Mouse (Mus musculus): ENCODE data around the gene Mrpl36. TPM values are rescaled to one million over a fixed set of nuclear protein-coding genes. Genes with fewer than 3 reads are reported as not detected.

Mrpl36 gene
- 152 and 174 TPM in 2 replicates for polyA plus RNA-seq (2015; fragmentation: Nextera tagmentation; extraction: Ambion mirVana)

DNA sequence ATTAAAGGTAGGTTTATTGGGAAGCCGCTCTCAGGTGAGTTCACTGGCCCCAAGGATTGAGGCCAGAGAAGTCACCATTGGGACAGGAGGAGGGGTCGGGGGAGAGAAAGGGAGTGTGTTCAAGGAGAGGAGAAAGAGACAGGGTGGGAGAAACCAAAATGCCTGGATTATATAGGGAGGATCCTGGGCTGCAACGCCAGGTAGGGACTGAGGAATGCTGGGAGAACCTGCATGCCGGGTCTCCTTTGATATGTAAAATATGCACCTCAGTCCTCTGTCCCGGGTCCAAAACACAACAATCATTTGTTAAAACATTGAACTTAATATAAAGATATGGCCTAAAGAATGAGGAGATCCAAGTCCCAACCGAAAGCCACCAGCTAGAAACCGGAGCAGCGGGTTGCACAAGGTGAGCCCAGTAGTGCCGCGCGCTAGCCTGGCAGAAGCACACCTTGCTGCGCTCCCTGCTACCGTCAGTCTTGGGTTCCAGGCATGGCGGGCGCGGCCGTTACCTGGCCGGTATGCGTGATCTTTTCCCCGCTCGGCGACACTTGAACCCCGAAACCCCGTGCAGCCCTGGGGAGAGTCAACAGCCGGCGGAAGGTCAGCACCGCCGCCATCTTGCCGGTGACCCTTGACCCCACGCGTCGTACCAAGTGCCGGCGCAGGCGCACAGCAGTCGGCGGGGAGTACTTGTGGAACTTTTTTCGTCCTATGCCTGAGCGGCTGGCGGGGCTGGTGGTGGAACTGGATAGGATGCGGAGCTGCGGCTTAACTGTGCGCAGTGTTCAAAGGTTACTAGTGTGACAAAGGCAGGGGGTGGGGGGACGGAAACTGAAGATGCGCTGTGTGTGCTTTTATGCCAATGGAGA, at the start of gene Mrpl36, which contains the start of gene Ndufs6:
TSS of gene Mrpl36 (plus strand) at position 687 of the 872 bp plus-strand sequence.
TSS of gene Ndufs6 (minus strand) at position 716 of the 872 bp plus-strand sequence.
- Histone ChIP-seq H3K36me3 (peaks cover 44% of the 10 kb centered on the region), H3K4me2 (peak within 1 kb of the TSS; percentile 89), H3K9ac (peak within 1 kb of the TSS; percentile 90), H3K4me3 (peak within 1 kb of the TSS; percentile 74), H3K27ac (replicated peaks) (peak within 1 kb of the TSS; percentile 78), H3K4me1 (peaks cover 72% of the 10 kb centered on the region), H3K27me3 (replicated peaks) (no peaks in the 10 kb centered on the region), H3K9me3 (no peaks in the 10 kb centered on the region)
- WGBS, result 1% methylated on average over 45 of the region's 45 CpGs
- peak; percentile 70; the same call in 1 of the 2 replicates for ATAC-seq (ENCODE audit: extremely low read depth, insufficient number of reproducible peaks, low FRiP score, low TSS enrichment)

DNA sequence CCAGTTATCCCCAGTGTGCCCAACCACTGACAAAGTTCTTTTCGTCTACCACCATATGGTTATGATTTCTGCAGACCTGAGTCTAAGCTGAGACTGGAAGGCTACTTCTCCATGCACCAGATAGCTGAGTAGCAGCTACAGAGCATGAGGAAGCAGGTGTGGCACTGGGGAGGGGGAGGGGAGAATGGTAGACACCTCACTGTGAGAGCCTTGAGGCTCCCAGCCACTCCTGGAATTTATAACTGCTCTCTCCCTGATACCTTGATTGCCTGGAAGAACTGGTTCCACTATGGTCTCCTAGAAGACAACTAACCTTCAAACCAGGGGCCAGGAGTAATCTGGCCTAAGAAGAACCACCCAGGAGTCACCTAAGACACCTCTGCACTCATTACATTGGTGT, 49.1 kb upstream of the Mrpl36 start:
- Histone ChIP-seq H3K27ac (replicated peaks) (no peak overlapping the region), H3K4me3 (no peak overlapping the region), H3K9ac (no peak overlapping the region), H3K36me3 (no peaks in the 10 kb centered on the region), H3K4me1 (peaks cover 74% of the 10 kb centered on the region), H3K4me2 (no peak overlapping the region), H3K9me3 (no peaks in the 10 kb centered on the region), H3K27me3 (replicated peaks) (peaks cover 11% of the 10 kb centered on the region)
- WGBS, result 86% methylated on average over 1 of the region's 1 CpGs
- no peak for ATAC-seq (ENCODE audit: extremely low read depth, insufficient number of reproducible peaks, low FRiP score, low TSS enrichment)

DNA sequence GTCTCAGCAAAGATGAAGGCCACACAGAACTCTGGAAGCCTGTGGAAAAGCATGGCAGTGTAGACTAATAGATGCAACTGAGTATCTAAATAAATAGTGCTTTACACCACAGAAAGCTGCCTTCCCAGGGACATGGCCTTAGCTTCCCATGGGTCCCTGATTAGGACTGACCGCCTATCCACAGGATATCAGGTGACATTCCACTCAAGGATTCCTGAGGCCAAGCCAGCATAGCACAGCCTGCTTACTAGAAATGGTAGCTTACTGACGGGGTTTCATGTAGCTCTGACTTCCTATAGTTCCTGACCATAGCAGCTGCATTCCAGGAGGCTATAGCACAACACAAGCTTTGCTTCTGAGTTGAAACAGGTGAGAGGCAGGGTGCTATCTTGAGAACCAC, 45.9 kb upstream of the Mrpl36 start:
- no peaks in the 10 kb centered on the region for H3K36me3 ChIP-seq
- H3K27me3 ChIP-seq (replicated peaks), result no peaks in the 10 kb centered on the region
- peak overlapping the region; percentile 48 for H3K27ac ChIP-seq (replicated peaks)
- ATAC-seq (ENCODE audit: extremely low read depth, insufficient number of reproducible peaks, low FRiP score, low TSS enrichment), result no peak
- H3K9ac ChIP-seq, result no peak overlapping the region
- peaks cover 45% of the 10 kb centered on the region for H3K4me1 ChIP-seq
- no peaks in the 10 kb centered on the region for H3K9me3 ChIP-seq
- WGBS, result 31% methylated on average over 2 of the region's 2 CpGs
- H3K4me2 ChIP-seq, result no peak overlapping the region
- no peak overlapping the region for H3K4me3 ChIP-seq

DNA sequence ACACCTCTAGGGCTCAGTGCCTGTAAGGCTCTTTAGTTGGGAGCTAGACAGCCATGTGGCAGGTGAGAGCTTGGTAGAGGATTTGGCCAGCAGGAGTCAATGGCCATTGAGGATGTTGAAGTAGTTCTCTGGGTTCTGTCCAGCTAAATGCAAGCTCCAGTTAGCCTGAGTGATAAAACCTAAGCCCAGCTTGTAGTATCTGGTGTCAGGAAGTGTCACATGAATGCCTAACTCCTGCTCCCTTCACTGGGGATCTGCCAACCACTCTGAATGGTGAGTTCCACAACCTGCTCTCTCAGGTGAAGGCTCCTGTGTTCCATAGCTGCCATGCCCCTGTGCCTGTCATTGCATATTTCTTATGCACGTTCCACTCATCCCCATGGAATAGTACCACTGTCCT, 44.8 kb upstream of the Mrpl36 start:
- H3K4me2 ChIP-seq, result no peak overlapping the region
- no peak overlapping the region for H3K4me3 ChIP-seq
- 68% methylated on average over 1 of the region's 1 CpGs for WGBS
- ATAC-seq (ENCODE audit: extremely low read depth, insufficient number of reproducible peaks, low FRiP score, low TSS enrichment), result no peak
- H3K4me1 ChIP-seq, result peaks cover 45% of the 10 kb centered on the region
- H3K9me3 ChIP-seq, result no peaks in the 10 kb centered on the region
- no peaks in the 10 kb centered on the region for H3K36me3 ChIP-seq
- no peak overlapping the region for H3K27ac ChIP-seq (replicated peaks)
- no peaks in the 10 kb centered on the region for H3K27me3 ChIP-seq (replicated peaks)
- no peak overlapping the region for H3K9ac ChIP-seq

DNA sequence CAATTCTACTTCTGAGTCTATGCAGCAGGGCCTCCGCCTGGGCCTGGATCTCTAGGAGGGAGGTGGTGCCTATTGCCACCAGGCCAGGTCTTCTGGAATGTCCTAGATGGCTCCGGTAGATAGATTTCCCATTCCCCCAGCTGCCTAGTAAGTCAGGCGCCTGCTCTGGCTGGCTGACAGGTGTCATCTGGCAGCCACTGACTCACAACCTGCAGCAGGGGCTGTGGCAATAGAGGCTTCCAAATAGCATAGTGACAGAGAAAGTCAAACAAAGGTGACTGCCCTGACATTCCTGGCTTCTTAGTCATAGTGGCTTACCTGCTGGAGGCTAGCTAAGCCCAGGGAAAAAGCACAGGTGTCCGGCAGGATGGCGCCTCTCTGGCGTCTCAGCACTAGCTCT, 38.1 kb upstream of the Mrpl36 start:
- Histone ChIP-seq H3K9me3 (0 out of 2 replicates have a peak, but pooled peaks cover 6% of the 10 kb centered on the region), H3K4me3 (no peak overlapping the region), H3K36me3 (no peaks in the 10 kb centered on the region), H3K4me1 (peaks cover 39% of the 10 kb centered on the region), H3K27me3 (replicated peaks) (no peaks in the 10 kb centered on the region), H3K9ac (peak overlapping the region; percentile 59; the same call in 1 of the 2 replicates), H3K4me2 (no peak overlapping the region), H3K27ac (replicated peaks) (peak overlapping the region; percentile 83)
- 70% methylated on average over 6 of the region's 6 CpGs for WGBS
- ATAC-seq (ENCODE audit: extremely low read depth, insufficient number of reproducible peaks, low FRiP score, low TSS enrichment), result no peak

DNA sequence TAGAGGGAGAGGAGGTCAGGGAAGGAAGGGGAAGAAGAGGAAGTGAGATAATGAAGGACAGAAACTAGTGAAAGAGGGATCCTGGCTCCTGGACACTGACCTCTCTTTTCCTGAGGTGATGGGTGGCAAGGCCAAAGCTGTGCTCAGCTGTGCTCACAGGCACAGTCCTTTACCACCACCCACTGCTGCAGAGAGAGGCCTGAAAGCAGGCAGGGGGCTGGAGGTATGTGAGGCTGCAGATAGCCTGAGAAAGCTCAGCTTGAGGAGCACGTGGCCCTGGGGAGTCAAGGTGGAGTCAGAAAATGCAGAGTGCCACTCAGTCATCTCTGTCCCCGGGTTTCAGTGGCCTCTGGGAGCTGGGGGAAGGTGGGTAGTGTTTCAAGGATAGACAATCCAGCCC, 37.2 kb upstream of the Mrpl36 start:
- no peaks in the 10 kb centered on the region for H3K36me3 ChIP-seq
- peaks cover 39% of the 10 kb centered on the region for H3K4me1 ChIP-seq
- H3K4me2 ChIP-seq, result no peak overlapping the region
- no peak; the same call in 1 of the 2 replicates for ATAC-seq (ENCODE audit: extremely low read depth, insufficient number of reproducible peaks, low FRiP score, low TSS enrichment)
- H3K9me3 ChIP-seq, result 0 out of 2 replicates have a peak, but pooled peaks cover 6% of the 10 kb centered on the region
- H3K9ac ChIP-seq, result peak overlapping the region; percentile 42; the same call in 1 of the 2 replicates
- H3K27ac ChIP-seq (replicated peaks), result peak overlapping the region; percentile 83
- 13% methylated on average over 2 of the region's 2 CpGs for WGBS
- no peaks in the 10 kb centered on the region for H3K27me3 ChIP-seq (replicated peaks)
- no peak overlapping the region for H3K4me3 ChIP-seq

DNA sequence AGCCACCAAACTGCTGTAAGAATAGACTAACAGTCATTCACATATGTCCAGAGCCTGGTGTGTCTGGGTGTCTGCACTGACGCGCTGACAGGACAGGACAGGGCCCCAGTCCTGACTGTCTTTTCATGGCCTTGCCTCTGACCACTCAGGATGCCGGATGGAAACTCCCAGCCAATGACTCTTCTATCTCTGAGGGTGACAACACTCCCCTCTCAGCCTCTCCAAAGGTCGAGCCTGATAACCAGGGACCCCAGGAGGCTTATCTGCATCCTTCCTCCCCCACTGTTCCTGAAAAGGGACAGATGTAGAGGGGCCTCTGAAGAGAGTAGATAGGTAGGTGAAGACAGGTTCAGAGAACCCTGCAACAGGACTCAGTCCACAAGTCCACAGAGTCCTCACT, 29.6 kb upstream of the Mrpl36 start:
- H3K9ac ChIP-seq, result no peak overlapping the region
- ATAC-seq (ENCODE audit: extremely low read depth, insufficient number of reproducible peaks, low FRiP score, low TSS enrichment), result peak; percentile 86
- peaks cover 46% of the 10 kb centered on the region for H3K4me1 ChIP-seq
- no peaks in the 10 kb centered on the region for H3K36me3 ChIP-seq
- H3K4me2 ChIP-seq, result no peak overlapping the region; the same call in 1 of the 2 replicates
- 8% methylated on average over 4 of the region's 4 CpGs for WGBS
- H3K4me3 ChIP-seq, result no peak overlapping the region
- H3K27ac ChIP-seq (replicated peaks), result peak overlapping the region; percentile 89
- peaks cover 10% of the 10 kb centered on the region; the same call in 1 of the 2 replicates for H3K27me3 ChIP-seq (replicated peaks)
- 0 out of 2 replicates have a peak, but pooled peaks cover 6% of the 10 kb centered on the region for H3K9me3 ChIP-seq

DNA sequence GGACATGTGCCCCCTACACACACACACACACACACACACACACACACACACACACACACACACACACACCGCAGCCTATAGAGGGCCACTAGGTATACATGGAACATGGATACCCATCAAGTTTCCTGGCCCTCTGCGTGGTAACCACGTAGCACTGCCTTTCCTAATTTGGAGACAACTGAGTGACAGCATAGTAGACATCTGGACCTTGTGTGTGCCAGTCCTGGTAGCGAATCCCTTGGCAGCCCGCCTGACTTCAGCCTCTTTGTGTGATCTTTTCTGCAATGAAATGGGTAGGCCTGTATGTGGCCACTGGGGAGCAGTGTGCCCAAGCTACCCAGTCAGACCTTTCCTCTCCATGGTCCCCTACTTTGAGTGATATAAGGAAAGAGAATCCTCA, 29.0 kb upstream of the Mrpl36 start:
- Histone ChIP-seq H3K27ac (replicated peaks) (peak overlapping the region; percentile 89), H3K4me3 (no peak overlapping the region), H3K9ac (peak overlapping the region; percentile 41; the same call in 1 of the 2 replicates), H3K4me2 (no peak overlapping the region), H3K27me3 (replicated peaks) (peaks cover 10% of the 10 kb centered on the region; the same call in 1 of the 2 replicates), H3K4me1 (peaks cover 52% of the 10 kb centered on the region), H3K36me3 (no peaks in the 10 kb centered on the region), H3K9me3 (0 out of 2 replicates have a peak, but pooled peaks cover 6% of the 10 kb centered on the region)
- 61% methylated on average over 5 of the region's 5 CpGs for WGBS
- no peak for ATAC-seq (ENCODE audit: extremely low read depth, insufficient number of reproducible peaks, low FRiP score, low TSS enrichment)

DNA sequence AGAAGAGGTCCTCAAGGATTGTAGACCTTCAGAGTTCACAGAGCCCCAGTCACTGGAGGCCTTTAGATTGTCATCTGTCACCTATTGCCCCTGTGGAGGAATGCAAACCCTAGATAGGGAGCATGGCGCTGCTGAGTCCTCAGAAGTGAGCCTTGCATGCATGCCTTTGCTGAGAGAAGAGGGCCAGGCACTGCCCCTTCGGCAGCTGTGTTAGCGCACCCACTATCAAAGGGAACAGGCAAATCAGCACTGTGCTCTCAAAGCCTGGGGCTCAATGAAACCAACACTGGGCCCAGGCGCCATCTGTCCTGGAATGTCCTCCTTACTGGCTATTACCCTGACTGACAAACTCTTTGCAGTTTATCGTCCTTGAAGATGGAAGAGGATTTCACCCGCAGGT, 23.6 kb upstream of the Mrpl36 start:
- WGBS, result 33% methylated on average over 6 of the region's 6 CpGs
- H3K4me1 ChIP-seq, result peaks cover 57% of the 10 kb centered on the region

DNA sequence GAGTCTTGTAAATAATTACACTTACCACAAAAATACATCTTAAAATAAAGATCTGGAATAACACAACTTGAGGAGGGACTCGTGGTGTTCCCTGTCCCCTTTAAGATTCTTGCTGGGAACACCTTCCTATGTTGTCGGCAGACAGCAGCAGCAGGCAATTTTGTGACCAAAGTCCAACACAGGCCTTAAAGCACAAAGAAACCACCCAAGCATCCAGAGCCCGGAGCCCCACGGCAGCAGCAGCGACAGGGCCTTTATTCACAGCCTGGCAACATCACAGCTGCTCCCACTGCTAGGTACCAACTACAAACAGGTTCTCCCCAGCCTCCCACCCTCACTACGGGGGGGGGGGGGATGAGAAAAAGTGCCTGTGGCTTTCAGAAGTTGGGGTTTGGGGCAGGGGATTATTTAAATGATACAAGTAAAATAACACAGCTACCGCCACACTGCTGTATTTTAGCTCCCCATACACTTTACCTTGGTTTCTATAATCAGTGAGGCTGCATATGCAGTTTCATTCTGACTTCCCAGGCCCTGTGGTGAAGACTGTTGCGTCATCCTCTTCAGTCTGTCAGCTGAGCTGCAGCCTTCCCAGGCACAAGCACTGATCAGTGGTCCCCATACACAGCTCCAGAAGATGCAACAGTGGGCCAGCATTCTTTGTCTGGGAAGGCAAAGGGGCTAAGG, 22.8 kb upstream of the Mrpl36 start:
- Histone ChIP-seq H3K4me2 (no peak overlapping the region), H3K36me3 (no peaks in the 10 kb centered on the region), H3K27ac (replicated peaks) (peak overlapping the region; percentile 73), H3K9me3 (no peaks in the 10 kb centered on the region), H3K4me3 (no peak overlapping the region), H3K9ac (peak overlapping the region; percentile 44; the same call in 1 of the 2 replicates), H3K4me1 (peaks cover 53% of the 10 kb centered on the region), H3K27me3 (replicated peaks) (peaks cover 35% of the 10 kb centered on the region)
- no peak for ATAC-seq (ENCODE audit: extremely low read depth, insufficient number of reproducible peaks, low FRiP score, low TSS enrichment)
- 52% methylated on average over 8 of the region's 8 CpGs for WGBS

More for the DNA sequence above, 23.6 kb upstream of the Mrpl36 start:
- H3K27me3 ChIP-seq (replicated peaks), result peaks cover 31% of the 10 kb centered on the region
- H3K4me2 ChIP-seq, result no peak overlapping the region
- H3K27ac ChIP-seq (replicated peaks), result peak overlapping the region; percentile 73
- H3K9me3 ChIP-seq, result no peaks in the 10 kb centered on the region
- no peak overlapping the region for H3K4me3 ChIP-seq
- no peaks in the 10 kb centered on the region for H3K36me3 ChIP-seq
- no peak for ATAC-seq (ENCODE audit: extremely low read depth, insufficient number of reproducible peaks, low FRiP score, low TSS enrichment)
- H3K9ac ChIP-seq, result 0 out of 2 replicates have a peak overlapping the region, but pooled peaks have one; percentile 3

DNA sequence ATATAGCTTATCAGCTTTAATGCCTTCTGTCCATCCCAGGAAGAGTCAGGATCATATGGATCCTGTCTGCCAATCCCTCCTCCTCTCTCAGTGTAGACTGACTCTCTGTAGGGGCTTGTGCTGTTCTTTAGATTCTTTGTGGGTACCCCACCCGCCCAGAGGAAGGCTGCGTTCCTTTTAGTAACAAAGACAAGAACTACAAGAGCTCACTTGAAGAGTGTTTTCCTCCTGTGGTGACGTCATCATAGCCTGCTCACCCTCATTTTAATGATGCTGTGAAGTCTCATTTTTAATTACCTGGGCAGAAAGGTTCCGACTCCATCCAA, 22.3 kb upstream of the Mrpl36 start:
- Histone ChIP-seq H3K4me3 (no peak overlapping the region), H3K27ac (replicated peaks) (peak overlapping the region; percentile 73), H3K4me2 (no peak overlapping the region), H3K9me3 (no peaks in the 10 kb centered on the region), H3K9ac (no peak overlapping the region), H3K4me1 (peaks cover 48% of the 10 kb centered on the region), H3K36me3 (no peaks in the 10 kb centered on the region), H3K27me3 (replicated peaks) (peaks cover 35% of the 10 kb centered on the region)
- 51% methylated on average over 4 of the region's 4 CpGs for WGBS
- ATAC-seq (ENCODE audit: extremely low read depth, insufficient number of reproducible peaks, low FRiP score, low TSS enrichment), result no peak

All from heart, embryonic 13.5 days (tissue).